In genomic region chr9:61381063-61381408, GRCm38 (mm10) we compare ENCODE assay signal across 13 mouse cellular contexts. TPM values are rescaled to one million over a fixed set of nuclear protein-coding genes. Genes with fewer than 3 reads are reported as not detected.
DNase-seq lines count a peak whose midpoint lies in the region; ATAC-seq and TF ChIP-seq lines count a peak whose summit lies in the region.
"Had no signal": no experiment of that assay in that cellular context is flagged by ENCODE, and none has a peak within 500 bp of the region (broad histone marks: within the 10 kb centered on the region; RNA-seq: fewer than 3 reads in every experiment).

No protein-coding gene starts in this region.

- H3K9me3 ChIP-seq in heart, postnatal 0 days (replicated peaks; ENCODE audit: control insufficient read depth, low read length), result no peaks in the 10 kb centered on the region
- no peaks in the 10 kb centered on the region for H3K9me3 ChIP-seq in embryonic facial prominence, embryonic 10.5 days
- no peaks in the 10 kb centered on the region for H3K9me3 ChIP-seq in forebrain, embryonic 12.5 days
- no peaks in the 10 kb centered on the region for H3K9me3 ChIP-seq in midbrain, embryonic 12.5 days
- H3K9me3 ChIP-seq: liver, embryonic 13.5 days had no signal

- peak; percentile 67 for ATAC-seq in heart, postnatal 0 days (ENCODE audit: insufficient read depth, low read depth)
- peak; percentile 37; the same call in 1 of the 2 replicates for ATAC-seq in forebrain, embryonic 12.5 days (ENCODE audit: low FRiP score)
- no peak; the same call in 1 of the 2 replicates for ATAC-seq in midbrain, embryonic 12.5 days (ENCODE audit: low FRiP score, low read depth)
- ATAC-seq: CD4-positive, CD25-positive, alpha-beta regulatory T cell, adult 4 months; Patski had no signal

- peak overlapping the region; percentile 5; the same call in 1 of the 2 replicates for H3K4me2 ChIP-seq in heart, postnatal 0 days (ENCODE audit: low read depth, low read length)
- H3K4me2 ChIP-seq in forebrain, embryonic 12.5 days, result peak overlapping the region; percentile 72; the same call in 1 of the 2 replicates
- H3K4me2 ChIP-seq in midbrain, embryonic 12.5 days (replicated peaks), result peak overlapping the region; percentile 88
- H3K4me2 ChIP-seq: liver, embryonic 13.5 days had no signal

- WGBS in heart, postnatal 0 days, result 31% methylated on average over 2 of the region's 2 CpGs
- WGBS in embryonic facial prominence, embryonic 10.5 days, result 48% methylated on average over 2 of the region's 2 CpGs
- WGBS in forebrain, embryonic 12.5 days, result 8% methylated on average over 2 of the region's 2 CpGs
- 35% methylated on average over 2 of the region's 2 CpGs for WGBS in midbrain, embryonic 12.5 days

- TF ChIP-seq CTCF in heart, postnatal 0 days (IDR thresholded peaks at IDR 0.05; ENCODE audit: low read depth), result no peak

- H3K27ac ChIP-seq in heart, postnatal 0 days (ENCODE audit: low read depth), result 0 out of 2 replicates have a peak overlapping the region, but pooled peaks have one; percentile 0
- no peak overlapping the region for H3K27ac ChIP-seq in embryonic facial prominence, embryonic 10.5 days (replicated peaks)
- H3K27ac ChIP-seq in forebrain, embryonic 12.5 days, result peak overlapping the region; percentile 82
- H3K27ac ChIP-seq in midbrain, embryonic 12.5 days (replicated peaks), result peak overlapping the region; percentile 61
- H3K27ac ChIP-seq: liver, embryonic 13.5 days had no signal

- peaks cover 23% of the 10 kb centered on the region for H3K4me1 ChIP-seq in heart, postnatal 0 days (ENCODE audit: control insufficient read depth, insufficient read depth)
- H3K4me1 ChIP-seq in embryonic facial prominence, embryonic 10.5 days, result peaks cover 100% of the 10 kb centered on the region
- peaks cover 100% of the 10 kb centered on the region for H3K4me1 ChIP-seq in forebrain, embryonic 12.5 days
- H3K4me1 ChIP-seq in midbrain, embryonic 12.5 days, result peaks cover 100% of the 10 kb centered on the region

- peak; percentile 61 for DNase-seq in heart, postnatal 0 days (ENCODE audit: low spot score)
- no peak for DNase-seq in heart, postnatal 4 days
- DNase-seq in embryonic facial prominence, embryonic 10.5 days (ENCODE audit: low spot score), result no peak
- no peak for DNase-seq in cerebellum, adult 11-12 months
- no peak for DNase-seq in gastrocnemius, adult 8-10 months (ENCODE audit: low spot score in 2 of 2)
- DNase-seq: adrenal gland, adult 2 months; gastrocnemius, postnatal 36 days; liver, embryonic 13.5 days; thymus, adult 2 months had no signal

- no peak for TF ChIP-seq EP300 in heart, postnatal 0 days (IDR thresholded peaks at IDR 0.05; ENCODE audit: low read depth)

- H3K27me3 ChIP-seq in heart, postnatal 0 days (ENCODE audit: control insufficient read depth, insufficient read depth, low read length), result peaks cover 97% of the 10 kb centered on the region
- peaks cover 17% of the 10 kb centered on the region for H3K27me3 ChIP-seq in embryonic facial prominence, embryonic 10.5 days (replicated peaks; ENCODE audit: low read depth, poor library complexity, severe bottlenecking)
- peaks cover 16% of the 10 kb centered on the region; the same call in 1 of the 2 replicates for H3K27me3 ChIP-seq in forebrain, embryonic 12.5 days
- peaks cover 12% of the 10 kb centered on the region; the same call in 1 of the 2 replicates for H3K27me3 ChIP-seq in midbrain, embryonic 12.5 days
- H3K27me3 ChIP-seq: Patski had no signal

- no peak overlapping the region for H3K4me3 ChIP-seq in heart, postnatal 0 days (ENCODE audit: low read depth, low read length)
- H3K4me3 ChIP-seq in embryonic facial prominence, embryonic 10.5 days, result peak overlapping the region; percentile 36; the same call in 1 of the 2 replicates
- H3K4me3 ChIP-seq in forebrain, embryonic 12.5 days (replicated peaks), result no peak overlapping the region
- no peak overlapping the region for H3K4me3 ChIP-seq in midbrain, embryonic 12.5 days
- H3K4me3 ChIP-seq: liver, embryonic 13.5 days had no signal

- no peaks in the 10 kb centered on the region; the same call in 1 of the 2 replicates for H3K36me3 ChIP-seq in heart, postnatal 0 days (replicated peaks; ENCODE audit: control insufficient read depth, insufficient read depth, low read length)
- H3K36me3 ChIP-seq in embryonic facial prominence, embryonic 10.5 days (replicated peaks), result peaks cover 87% of the 10 kb centered on the region
- H3K36me3 ChIP-seq in forebrain, embryonic 12.5 days (replicated peaks), result peaks cover 33% of the 10 kb centered on the region
- peaks cover 45% of the 10 kb centered on the region for H3K36me3 ChIP-seq in midbrain, embryonic 12.5 days

- no peak overlapping the region for H3K9ac ChIP-seq in heart, postnatal 0 days (replicated peaks; ENCODE audit: low read depth, low read length)
- no peak overlapping the region for H3K9ac ChIP-seq in forebrain, embryonic 12.5 days
- 0 out of 2 replicates have a peak overlapping the region, but pooled peaks have one; percentile 15 for H3K9ac ChIP-seq in midbrain, embryonic 12.5 days (replicated peaks)
- H3K9ac ChIP-seq: liver, embryonic 13.5 days had no signal

RNA-seq across cellular contexts. Expression of gene Tle3, which starts 8.9 kb away (rescaled TPM):
- total RNA-seq in heart, postnatal 0 days (2014; rRNA removed; ENCODE audit: low replicate concordance), result 22.8 and 33.8 TPM in 2 replicates
- polyA plus RNA-seq in heart, postnatal 0 days (2015; fragmentation: Nextera tagmentation; extraction: Ambion mirVana), result 4.5 and 4.9 TPM in 2 replicates
- total RNA-seq in heart, postnatal 4 days (2021), result 10 to 100 TPM; 23.2 to 27.9 TPM
- 50.3 and 51.9 TPM in 2 replicates for polyA plus RNA-seq in embryonic facial prominence, embryonic 10.5 days (2016; fragmentation: Nextera tagmentation; extraction: Ambion mirVana)
- polyA plus RNA-seq in forebrain, embryonic 12.5 days (2016; fragmentation: Nextera tagmentation; extraction: Ambion mirVana), result 55.6 and 56.2 TPM in 2 replicates
- 65.9 and 71.9 TPM in 2 replicates for polyA plus RNA-seq in midbrain, embryonic 12.5 days (2016; fragmentation: Nextera tagmentation; extraction: Ambion mirVana)
- 1 to 10 TPM; 3.2 to 6.7 (median 4.3) TPM for total RNA-seq in gastrocnemius, adult 8-10 months (2022)

Comparison
In these comparisons a context has a peak if more than half of its experiments do, and no peak if none do; other contexts are left out.
1. H3K4me2 ChIP-seq: peak in every context shown above with its lines; median percentile 88 in midbrain, embryonic 12.5 days; 72 in forebrain, embryonic 12.5 days; 5 in heart, postnatal 0 days.